Comparison of ENCODE assay signal across 7 mouse cellular contexts in the genomic region with DNA sequence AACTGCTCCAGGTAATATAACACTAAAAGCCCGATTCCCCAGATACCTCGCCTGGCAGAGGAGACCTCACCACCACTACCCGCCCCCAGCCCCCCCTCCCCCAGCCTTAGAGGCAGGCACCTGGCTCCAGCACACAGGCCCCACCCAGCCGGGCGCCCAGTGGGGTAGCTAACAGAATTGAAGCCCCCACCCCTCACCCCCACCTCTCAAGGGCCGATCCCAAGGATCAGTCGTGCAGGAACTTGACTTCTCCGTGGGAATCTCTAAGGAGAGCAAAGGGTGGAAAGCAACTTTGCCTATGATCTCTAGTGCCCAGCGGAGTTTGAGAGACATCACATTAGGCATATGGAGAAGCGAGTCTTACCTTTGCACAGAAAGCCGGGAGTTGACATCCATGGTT. TPM values are rescaled to one million over a fixed set of nuclear protein-coding genes. Genes with fewer than 3 reads are reported as not detected.
A peak's percentile ranks its signal among the peaks of the same experiment; 100 is the strongest.
DNase-seq lines count a peak whose midpoint lies in the region; ATAC-seq lines count a peak whose summit lies in the region.

No protein-coding gene starts in this region.

- H3K9me3 ChIP-seq in liver, embryonic 11.5 days (ENCODE audit: control insufficient read depth, low read length), result no peaks in the 10 kb centered on the region
- no peaks in the 10 kb centered on the region for H3K9me3 ChIP-seq in forebrain, embryonic 14.5 days (replicated peaks; ENCODE audit: control insufficient read depth, low read length)
- no peaks in the 10 kb centered on the region for H3K9me3 ChIP-seq in limb, embryonic 10.5 days (replicated peaks)
- no peaks in the 10 kb centered on the region for H3K9me3 ChIP-seq in neural tube, embryonic 14.5 days (ENCODE audit: control insufficient read depth, low read length)

- no peaks in the 10 kb centered on the region for H3K36me3 ChIP-seq in liver, embryonic 11.5 days (ENCODE audit: control insufficient read depth, insufficient read depth, low read length)
- no peaks in the 10 kb centered on the region for H3K36me3 ChIP-seq in forebrain, embryonic 14.5 days (ENCODE audit: control insufficient read depth, insufficient read depth, low read length)
- H3K36me3 ChIP-seq in limb, embryonic 10.5 days, result no peaks in the 10 kb centered on the region
- H3K36me3 ChIP-seq in neural tube, embryonic 14.5 days (ENCODE audit: control insufficient read depth, insufficient read depth, low read length), result no peaks in the 10 kb centered on the region

- H3K4me1 ChIP-seq in liver, embryonic 11.5 days (replicated peaks; ENCODE audit: control insufficient read depth, insufficient read depth, low read length), result no peaks in the 10 kb centered on the region
- 0 out of 2 replicates have a peak, but pooled peaks cover 5% of the 10 kb centered on the region for H3K4me1 ChIP-seq in forebrain, embryonic 14.5 days (ENCODE audit: control insufficient read depth, insufficient read depth, low read length)
- H3K4me1 ChIP-seq in limb, embryonic 10.5 days, result peaks cover 10% of the 10 kb centered on the region
- 0 out of 2 replicates have a peak, but pooled peaks cover 4% of the 10 kb centered on the region for H3K4me1 ChIP-seq in neural tube, embryonic 14.5 days (ENCODE audit: control insufficient read depth, insufficient read depth, low read length)

- H3K4me2 ChIP-seq in liver, embryonic 11.5 days, result peak overlapping the region; percentile 66
- peak overlapping the region; percentile 86 for H3K4me2 ChIP-seq in forebrain, embryonic 14.5 days (ENCODE audit: low read length)
- peak overlapping the region; percentile 93 for H3K4me2 ChIP-seq in neural tube, embryonic 14.5 days (ENCODE audit: low read depth, low read length)

- ATAC-seq in liver, embryonic 11.5 days (replicated peaks; ENCODE audit: low FRiP score), result 0 out of 2 replicates have a peak, but pooled peaks have one; percentile 26
- peak; percentile 69 for ATAC-seq in forebrain, embryonic 14.5 days
- ATAC-seq in neural tube, embryonic 14.5 days (ENCODE audit: low read depth), result peak; percentile 63

- no peak overlapping the region for H3K27ac ChIP-seq in liver, embryonic 11.5 days (ENCODE audit: low read depth, low read length)
- H3K27ac ChIP-seq in forebrain, embryonic 14.5 days (ENCODE audit: low read depth, low read length), result no peak overlapping the region
- H3K27ac ChIP-seq in limb, embryonic 10.5 days, result no peak overlapping the region
- no peak overlapping the region for H3K27ac ChIP-seq in neural tube, embryonic 14.5 days (ENCODE audit: low read depth, low read length)

- no peak for DNase-seq in liver, embryonic 11.5 days (ENCODE audit: low spot score)
- DNase-seq in liver, result no peak
- DNase-seq in forebrain, embryonic 14.5 days (ENCODE audit: low spot score), result no peak
- no peak for DNase-seq in limb, embryonic 10.5 days (ENCODE audit: low spot score)
- DNase-seq in frontal cortex, postnatal 10 days (ENCODE audit: low spot score in 2 of 2), result no peak
- DNase-seq in kidney, adult 9 months, result no peak

- 6% methylated on average over 11 of the region's 11 CpGs for WGBS in liver, embryonic 11.5 days
- 4% methylated on average over 11 of the region's 11 CpGs for WGBS in forebrain, embryonic 14.5 days
- 3% methylated on average over 11 of the region's 11 CpGs for WGBS in limb, embryonic 10.5 days
- 2% methylated on average over 11 of the region's 11 CpGs for WGBS in neural tube, embryonic 14.5 days

- H3K27me3 ChIP-seq in liver, embryonic 11.5 days (replicated peaks; ENCODE audit: control insufficient read depth, insufficient read depth, low read length), result 0 out of 2 replicates have a peak, but pooled peaks cover 5% of the 10 kb centered on the region
- H3K27me3 ChIP-seq in forebrain, embryonic 14.5 days (replicated peaks; ENCODE audit: control insufficient read depth, insufficient read depth, low read length), result no peaks in the 10 kb centered on the region
- peaks cover 32% of the 10 kb centered on the region for H3K27me3 ChIP-seq in limb, embryonic 10.5 days (ENCODE audit: low read depth, poor library complexity, severe bottlenecking)
- H3K27me3 ChIP-seq in neural tube, embryonic 14.5 days (ENCODE audit: control insufficient read depth, insufficient read depth, low read length), result no peaks in the 10 kb centered on the region

- peak overlapping the region; percentile 29 for H3K4me3 ChIP-seq in liver, embryonic 11.5 days (ENCODE audit: low read depth, low read length)
- H3K4me3 ChIP-seq in forebrain, embryonic 14.5 days (ENCODE audit: low read depth, low read length), result peak overlapping the region; percentile 41
- peak overlapping the region; percentile 55 for H3K4me3 ChIP-seq in limb, embryonic 10.5 days
- peak overlapping the region; percentile 42 for H3K4me3 ChIP-seq in neural tube, embryonic 14.5 days (ENCODE audit: low read depth, low read length)

- H3K9ac ChIP-seq in liver, embryonic 11.5 days (ENCODE audit: low read depth, low read length), result no peak overlapping the region
- H3K9ac ChIP-seq in forebrain, embryonic 14.5 days (ENCODE audit: low read length), result peak overlapping the region; percentile 63
- peak overlapping the region; percentile 47 for H3K9ac ChIP-seq in neural tube, embryonic 14.5 days (replicated peaks; ENCODE audit: low read depth, low read length)

RNA-seq across cellular contexts. Expression of a gene that starts 0.4 kb away (rescaled TPM):
- 0.84 and 1.1 TPM in 2 replicates for polyA plus RNA-seq in liver, embryonic 11.5 days (2014; fragmentation: Nextera tagmentation; extraction: Ambion mirVana)
- polyA plus RNA-seq in forebrain, embryonic 14.5 days (2014; fragmentation: Nextera tagmentation; extraction: Ambion mirVana), result 10.5 and 15.1 TPM in 2 replicates
- polyA plus RNA-seq in limb, embryonic 10.5 days (2016; fragmentation: Nextera tagmentation; extraction: Ambion mirVana), result 0.29 and 0.41 TPM in 2 replicates
- polyA plus RNA-seq in neural tube, embryonic 14.5 days (2014; fragmentation: Nextera tagmentation; extraction: Ambion mirVana), result 16.7 and 24.3 TPM in 2 replicates
